Mouse (Mus musculus) midbrain, embryonic 13.5 days (tissue): ENCODE results near the gene Pgrmc2. TPM values are rescaled to one million over a fixed set of nuclear protein-coding genes. Genes with fewer than 3 reads are reported as not detected.

Source experiments
- ATAC-seq: fragments of 200-750 bp; cut with Nextera tagmentation; 2 replicates; pipeline ENCODE4 v1.8.0; 2017; ENCODE audit warnings: mild to moderate bottlenecking, moderate TSS enrichment, moderate library complexity
- H3K27ac ChIP-seq: fragments of 300-500 bp; sonication (generic); 2 replicates; pipeline ENCODE4 v1.5.1; 2015; ENCODE audit warnings: inconsistent platforms, mild to moderate bottlenecking, moderate library complexity
- H3K27me3 ChIP-seq: fragments of 300-500 bp; sonication (generic); 2 replicates; pipeline ENCODE4 v1.6.1; 2015; ENCODE audit warnings: mild to moderate bottlenecking, inconsistent platforms
- H3K36me3 ChIP-seq: fragments of 300-500 bp; sonication (generic); 2 replicates; pipeline ENCODE4 v1.6.1; 2015; ENCODE audit warnings: mild to moderate bottlenecking, inconsistent platforms
- H3K4me1 ChIP-seq: fragments of 300-500 bp; sonication (generic); replicated peaks from 2 replicates; pipeline ENCODE4 v1.6.1; 2015; ENCODE audit warnings: inconsistent platforms
- H3K4me2 ChIP-seq: fragments of 300-500 bp; sonication (generic); replicated peaks from 2 replicates; pipeline ENCODE4 v1.6.1; 2015; ENCODE audit warnings: moderate library complexity, mild to moderate bottlenecking, inconsistent platforms
- H3K4me3 ChIP-seq: fragments of 300-500 bp; sonication (generic); replicated peaks from 2 replicates; pipeline ENCODE4 v1.5.1; 2015; ENCODE audit warnings: mild to moderate bottlenecking, inconsistent platforms
- H3K9ac ChIP-seq: fragments of 300-500 bp; sonication (generic); replicated peaks from 2 replicates; pipeline ENCODE4 v1.6.1; 2015; ENCODE audit warnings: mild to moderate bottlenecking, inconsistent platforms
- H3K9me3 ChIP-seq: fragments of 300-500 bp; sonication (generic); 2 replicates; pipeline ENCODE4 v1.6.1; 2016; ENCODE audit warnings: mild to moderate bottlenecking, inconsistent platforms
- WGBS: fragments of 180-500 bp; shearing (Covaris S2); methylation state at CpG from one replicate; pipeline ENCODE4 v1.1.7; 2015; 5-methylcytosine and 5-hydroxymethylcytosine counted together
- polyA plus RNA-seq: library from polyadenylated mRNA; unstranded; fragments of >200 nt; fragmentation: Nextera tagmentation; extraction: Ambion mirVana; gene quantifications from 2 replicates; pipeline ENCODE4 v1.2.1, GENCODE M21; 2015

Pgrmc2 gene
- polyA plus RNA-seq, 1 experiment from 2014 or later = 27.6 TPM

DNA sequence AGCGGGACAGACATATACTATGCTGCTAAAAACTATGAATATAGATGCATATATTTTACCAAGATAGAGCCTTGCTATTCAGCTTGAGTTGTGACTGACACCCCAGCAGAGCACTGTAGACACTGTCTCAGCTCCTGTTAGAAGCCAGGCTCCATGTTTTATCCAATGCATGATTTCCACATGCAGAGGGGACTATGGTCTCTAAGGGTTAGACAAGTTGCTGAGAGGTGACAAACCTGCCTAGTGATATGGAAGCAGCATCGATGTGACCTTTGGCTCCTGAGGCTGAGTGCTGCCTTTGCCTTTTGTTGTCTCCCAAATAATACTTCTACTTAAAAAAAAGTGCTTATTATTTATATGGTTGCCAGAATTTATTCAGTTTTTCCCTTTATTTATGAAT, 10.4 kb upstream of the Pgrmc2 start:
- Histone ChIP-seq H3K4me1 (no peaks in the 10 kb centered on the region), H3K9ac (no peak overlapping the region), H3K4me3 (no peak overlapping the region), H3K9me3 (no peaks in the 10 kb centered on the region), H3K27me3 (no peaks in the 10 kb centered on the region), H3K4me2 (no peak overlapping the region), H3K27ac (no peak overlapping the region), H3K36me3 (no peaks in the 10 kb centered on the region)
- no peak for ATAC-seq
- 92% methylated on average over 2 of the region's 2 CpGs for WGBS

DNA sequence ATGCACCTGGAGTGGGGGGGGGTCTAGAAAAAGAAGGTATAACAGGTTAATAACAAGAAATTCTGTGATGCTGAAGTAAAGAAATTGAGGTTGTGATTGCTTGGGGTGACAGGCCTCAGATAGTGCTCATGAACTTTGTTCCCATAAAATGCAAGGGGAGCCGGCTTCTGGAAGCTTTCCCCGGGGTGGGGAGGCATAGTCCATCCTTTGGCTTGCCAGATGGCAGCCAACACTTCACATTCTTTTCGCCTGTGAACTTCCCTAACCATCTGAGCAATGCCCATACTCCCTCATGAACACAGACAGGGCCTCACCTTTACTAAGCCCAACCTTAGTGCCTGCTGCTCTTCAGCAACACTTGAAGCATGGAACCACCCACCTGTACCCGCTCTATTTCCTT, 9.5 kb upstream of the Pgrmc2 start:
- no peak overlapping the region for H3K27ac ChIP-seq
- H3K4me1 ChIP-seq = no peaks in the 10 kb centered on the region
- WGBS = 85% methylated on average over 4 of the region's 4 CpGs
- H3K27me3 ChIP-seq = no peaks in the 10 kb centered on the region
- no peak overlapping the region for H3K4me3 ChIP-seq
- no peak overlapping the region for H3K9ac ChIP-seq
- no peak for ATAC-seq
- H3K4me2 ChIP-seq = no peak overlapping the region
- no peaks in the 10 kb centered on the region for H3K9me3 ChIP-seq
- no peaks in the 10 kb centered on the region for H3K36me3 ChIP-seq

GRCm38 (mm10) chr3:41090839-41091238, 8.0 kb upstream of the Pgrmc2 start:
- no peak for ATAC-seq
- no peak overlapping the region for H3K27ac ChIP-seq
- no peaks in the 10 kb centered on the region for H3K4me1 ChIP-seq
- H3K27me3 ChIP-seq = no peaks in the 10 kb centered on the region
- no peak overlapping the region for H3K4me3 ChIP-seq
- no peaks in the 10 kb centered on the region for H3K9me3 ChIP-seq
- no peaks in the 10 kb centered on the region for H3K36me3 ChIP-seq
- H3K4me2 ChIP-seq = no peak overlapping the region
- no peak overlapping the region for H3K9ac ChIP-seq
- WGBS = 83% methylated on average over 2 of the region's 2 CpGs

DNA sequence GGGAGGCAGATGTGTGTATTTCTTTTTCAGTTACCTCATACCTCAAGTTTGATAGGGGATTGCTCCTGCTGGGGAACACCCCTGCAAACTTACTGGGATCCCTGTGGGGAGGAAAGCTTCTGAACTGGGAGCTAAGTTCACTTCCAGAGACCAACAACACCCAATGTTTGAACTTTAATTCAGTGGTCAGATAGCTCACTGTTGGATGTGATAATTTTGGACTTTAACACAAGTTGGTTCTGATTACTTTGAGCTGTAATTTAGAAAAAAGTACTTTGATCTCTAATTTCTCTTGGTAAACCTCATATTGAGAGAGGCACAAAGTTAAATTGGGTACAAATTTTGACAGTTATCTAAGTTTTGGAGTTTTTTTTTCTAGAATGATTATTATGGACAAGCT, 4.2 kb upstream of the Pgrmc2 start:
- Histone ChIP-seq H3K27me3 (no peaks in the 10 kb centered on the region), H3K36me3 (no peaks in the 10 kb centered on the region), H3K4me2 (no peak overlapping the region), H3K9ac (no peak overlapping the region), H3K4me3 (no peak overlapping the region), H3K4me1 (peaks cover 8% of the 10 kb centered on the region), H3K9me3 (no peaks in the 10 kb centered on the region), H3K27ac (no peak overlapping the region)
- no peak for ATAC-seq

GRCm38 (mm10) chr3:41084421-41084820, 1.6 kb upstream of the Pgrmc2 start:
- Histone ChIP-seq H3K9me3 (no peaks in the 10 kb centered on the region), H3K4me1 (peaks cover 30% of the 10 kb centered on the region), H3K27ac (no peak overlapping the region), H3K4me3 (peak overlapping the region; percentile 92), H3K36me3 (no peaks in the 10 kb centered on the region), H3K4me2 (peak overlapping the region; percentile 78), H3K27me3 (no peaks in the 10 kb centered on the region), H3K9ac (no peak overlapping the region)
- WGBS = 90% methylated on average over 5 of the region's 5 CpGs
- ATAC-seq = no peak

GRCm38 (mm10) chr3:41083790-41084112, 905 bp upstream of the Pgrmc2 start:
- no peaks in the 10 kb centered on the region for H3K27me3 ChIP-seq

GRCm38 (mm10) chr3:41082520-41082884, 344 bp downstream of the Pgrmc2 start:
- H3K4me3 ChIP-seq = peak overlapping the region; percentile 92

More at GRCm38 (mm10) chr3:41083790-41084112, 905 bp upstream of the Pgrmc2 start:
- Histone ChIP-seq H3K4me3 (peak overlapping the region; percentile 92), H3K9me3 (no peaks in the 10 kb centered on the region), H3K4me1 (peaks cover 30% of the 10 kb centered on the region), H3K9ac (peak overlapping the region; percentile 71), H3K27ac (peak overlapping the region; percentile 94), H3K36me3 (no peaks in the 10 kb centered on the region), H3K4me2 (peak overlapping the region; percentile 78)
- peak; percentile 38 for ATAC-seq
- WGBS = 3% methylated on average over 6 of the region's 6 CpGs

DNA sequence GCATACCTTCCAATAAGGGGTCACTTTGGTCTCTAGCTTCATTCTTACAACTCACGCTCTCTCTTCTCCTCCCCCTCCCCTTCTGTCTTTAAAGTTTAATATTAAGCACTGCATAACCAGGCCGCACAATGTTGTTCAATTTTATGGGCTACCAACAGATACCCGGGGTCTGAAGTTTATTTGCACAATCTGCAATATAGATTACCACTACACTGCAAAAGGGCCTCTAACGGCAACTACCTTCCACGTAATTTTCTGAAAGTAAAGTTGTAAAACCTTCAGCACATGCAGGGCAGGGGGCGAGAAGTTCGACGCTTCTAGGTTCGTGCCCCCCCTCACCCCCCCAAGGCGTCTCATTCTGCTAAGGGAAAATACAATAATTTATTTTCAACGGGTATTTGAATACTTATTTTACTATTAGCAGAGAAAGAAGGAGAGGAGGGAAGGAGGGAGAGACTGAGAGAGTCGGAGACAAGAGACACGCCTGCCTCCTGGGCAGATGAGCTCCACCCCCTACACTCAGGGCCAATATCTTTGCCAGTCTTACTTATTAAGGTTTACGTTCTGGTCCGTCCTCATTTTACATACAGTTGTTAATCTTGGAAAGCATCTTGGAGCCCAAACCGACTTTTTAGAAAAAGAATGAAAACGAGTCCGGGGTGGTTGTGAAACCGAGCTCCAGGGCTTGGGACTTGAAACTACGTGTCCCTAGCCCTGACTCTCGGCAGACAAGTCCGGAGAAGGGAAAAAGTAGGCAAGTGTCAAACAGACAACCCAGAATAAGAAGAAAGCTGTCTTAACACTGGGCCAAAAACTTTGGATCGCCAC, 1.2 kb downstream of the Pgrmc2 start:
- Histone ChIP-seq H3K4me2 (peak overlapping the region; percentile 88), H3K27ac (peak overlapping the region; percentile 86; the same call in 1 of the 2 replicates), H3K27me3 (no peaks in the 10 kb centered on the region), H3K9me3 (no peaks in the 10 kb centered on the region), H3K4me1 (peaks cover 30% of the 10 kb centered on the region), H3K9ac (peak overlapping the region; percentile 90), H3K36me3 (no peaks in the 10 kb centered on the region), H3K4me3 (peak overlapping the region; percentile 92)
- 3% methylated on average over 23 of the region's 23 CpGs for WGBS
- no peak for ATAC-seq

More at GRCm38 (mm10) chr3:41082520-41082884, 344 bp downstream of the Pgrmc2 start:
- Histone ChIP-seq H3K9ac (peak overlapping the region; percentile 90), H3K4me2 (peak overlapping the region; percentile 88), H3K4me1 (peaks cover 30% of the 10 kb centered on the region), H3K27ac (peak overlapping the region; percentile 86), H3K9me3 (no peaks in the 10 kb centered on the region), H3K36me3 (no peaks in the 10 kb centered on the region), H3K27me3 (no peaks in the 10 kb centered on the region)
- whole genome bisulfite sequencing = 0% methylated on average over 43 of the region's 43 CpGs
- peak; percentile 75 for ATAC-seq

DNA sequence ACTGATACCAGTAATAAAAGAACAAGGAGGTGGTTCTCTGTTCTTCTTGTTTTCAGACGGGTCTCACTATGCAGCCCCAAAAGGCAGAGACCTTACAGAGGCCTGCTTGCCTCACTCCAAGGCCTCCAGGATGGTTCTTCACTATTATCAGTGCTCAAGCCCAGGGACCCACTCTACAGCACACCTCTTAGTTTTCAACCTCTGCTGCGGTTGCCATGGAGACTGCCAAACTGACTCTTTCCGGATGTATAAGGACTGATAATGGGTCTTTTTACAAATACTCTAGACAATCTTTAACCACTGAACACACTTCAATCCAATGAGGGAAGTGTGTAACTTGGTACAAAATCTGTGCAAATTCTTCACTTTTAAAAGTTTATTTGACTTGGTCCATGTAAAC, 2.1 kb downstream of the Pgrmc2 start:
- Histone ChIP-seq H3K4me3 (peak overlapping the region; percentile 92), H3K27me3 (no peaks in the 10 kb centered on the region), H3K27ac (no peak overlapping the region), H3K4me2 (peak overlapping the region; percentile 88), H3K9ac (peak overlapping the region; percentile 42; the same call in 1 of the 2 replicates), H3K9me3 (no peaks in the 10 kb centered on the region), H3K36me3 (no peaks in the 10 kb centered on the region), H3K4me1 (peaks cover 30% of the 10 kb centered on the region)
- 39% methylated on average over 3 of the region's 3 CpGs for WGBS
- ATAC-seq = no peak

DNA sequence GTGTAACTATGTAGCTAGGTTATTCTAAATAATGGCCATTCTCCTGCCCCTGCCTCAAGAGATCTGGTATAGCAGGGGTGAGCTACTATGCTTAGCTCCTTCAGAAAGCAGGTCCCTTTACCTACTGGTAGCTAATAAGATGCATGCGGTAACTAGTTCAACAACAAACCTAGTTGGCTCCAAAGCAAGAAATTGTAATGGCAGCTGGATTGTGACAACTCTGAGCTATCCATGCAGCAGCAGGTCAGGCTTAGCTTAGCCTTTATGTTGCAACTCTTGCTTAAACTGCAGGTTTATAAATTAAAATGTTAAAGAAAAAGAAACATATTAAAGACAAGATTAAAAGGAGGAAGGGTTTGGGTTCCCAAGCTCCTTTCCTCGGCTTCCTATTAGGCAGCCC, 4.2 kb downstream of the Pgrmc2 start:
- H3K4me1 ChIP-seq = peaks cover 22% of the 10 kb centered on the region
- no peaks in the 10 kb centered on the region for H3K27me3 ChIP-seq
- H3K9me3 ChIP-seq = no peaks in the 10 kb centered on the region
- no peak for ATAC-seq
- H3K4me2 ChIP-seq = no peak overlapping the region
- H3K36me3 ChIP-seq = no peaks in the 10 kb centered on the region
- H3K27ac ChIP-seq = no peak overlapping the region
- 93% methylated on average over 2 of the region's 2 CpGs for WGBS
- H3K9ac ChIP-seq = no peak overlapping the region
- H3K4me3 ChIP-seq = no peak overlapping the region

- Histone ChIP-seq H3K4me1 (peaks cover 7% of the 10 kb centered on the region), H3K27ac (no peak overlapping the region), H3K4me2 (no peak overlapping the region), H3K9me3 (no peaks in the 10 kb centered on the region), H3K36me3 (no peaks in the 10 kb centered on the region), H3K4me3 (no peak overlapping the region), H3K9ac (no peak overlapping the region), H3K27me3 (no peaks in the 10 kb centered on the region)
- no peak for ATAC-seq
- WGBS = 88% methylated on average over 8 of the region's 8 CpGs
These were observed 7.5 kb downstream of the Pgrmc2 start for GRCm38 (mm10) chr3:41075376-41075775.

DNA sequence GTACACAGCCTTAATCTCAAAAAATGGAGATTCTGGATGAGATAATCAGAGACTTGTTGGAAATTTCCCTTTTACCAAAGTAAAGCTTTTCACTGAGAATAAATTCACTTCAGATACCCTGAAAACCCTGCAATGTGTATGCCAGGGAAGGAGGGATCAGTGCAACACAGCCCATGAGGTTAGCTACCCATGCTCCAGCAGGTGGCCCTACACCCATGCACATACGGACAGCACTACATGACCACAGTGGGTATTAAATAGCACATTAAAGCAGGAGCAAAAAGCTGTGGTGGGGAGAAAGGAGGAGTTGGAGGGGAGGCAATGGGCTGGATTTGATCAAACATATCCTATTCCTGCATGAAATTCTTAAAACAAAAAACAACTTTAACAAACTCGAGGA, 12.3 kb downstream of the Pgrmc2 start:
- Histone ChIP-seq H3K9me3 (no peaks in the 10 kb centered on the region), H3K36me3 (peaks cover 30% of the 10 kb centered on the region), H3K27me3 (no peaks in the 10 kb centered on the region), H3K4me2 (no peak overlapping the region), H3K27ac (no peak overlapping the region), H3K4me1 (no peaks in the 10 kb centered on the region), H3K4me3 (no peak overlapping the region), H3K9ac (no peak overlapping the region)
- 79% methylated on average over 2 of the region's 2 CpGs for WGBS
- ATAC-seq = peak; percentile 58; the same call in 1 of the 2 replicates

GRCm38 (mm10) chr3:41065320-41065719, 17.5 kb downstream of the Pgrmc2 start:
- H3K9me3 ChIP-seq = no peaks in the 10 kb centered on the region
- H3K27ac ChIP-seq = no peak overlapping the region
- no peak overlapping the region for H3K4me2 ChIP-seq
- no peaks in the 10 kb centered on the region for H3K27me3 ChIP-seq
- H3K4me1 ChIP-seq = no peaks in the 10 kb centered on the region
- WGBS = 94% methylated on average over 2 of the region's 2 CpGs
- no peak overlapping the region for H3K9ac ChIP-seq
- no peak for ATAC-seq
- peaks cover 51% of the 10 kb centered on the region for H3K36me3 ChIP-seq
- no peak overlapping the region for H3K4me3 ChIP-seq
